Mouse (Mus musculus) bone marrow, adult 2 months (tissue): ENCODE data around the gene Tulp3. TPM values are rescaled to one million over a fixed set of nuclear protein-coding genes. Genes with fewer than 3 reads are reported as not detected.
"Not testable (repeated sequence)": the region's sequence is repeated elsewhere in the genome, so short reads cannot be mapped to it uniquely, and the experiment has no call there.

Experiments used
- H3K27ac ChIP-seq: fragments of 200-500 bp; 2 replicates; pipeline ENCODE4 v1.5.1; 2012; ENCODE audit warnings: low read depth, mild to moderate bottlenecking, control low read depth, inconsistent platforms, low read length; ENCODE audit not compliant: control insufficient read depth, poor library complexity, insufficient read depth
- H3K4me1 ChIP-seq: fragments of 200-500 bp; 2 replicates; pipeline ENCODE4 v1.6.1; 2011; ENCODE audit warnings: low read length; ENCODE audit not compliant: control insufficient read depth, insufficient read depth
- H3K4me3 ChIP-seq: fragments of 200-500 bp; replicated peaks from 2 replicates; pipeline ENCODE3; 2011; ENCODE audit warnings: mild to moderate bottlenecking, low read depth, low read length, control low read depth; ENCODE audit not compliant: control insufficient read depth
- CTCF ChIP-seq: fragments of 200-500 bp; IDR thresholded peaks from 2 replicates; pipeline ENCODE4 v1.5.1; 2011; ENCODE audit warnings: low read length, control low read depth; ENCODE audit not compliant: control insufficient read depth, insufficient read depth
- POLR2A ChIP-seq: fragments of 200-500 bp; IDR thresholded peaks from 2 replicates; pipeline ENCODE4 v1.6.1; 2011; ENCODE audit warnings: low read depth, mild to moderate bottlenecking, control low read depth, low read length, borderline replicate concordance; ENCODE audit not compliant: control insufficient read depth
- WGBS: fragments of 180-500 bp; shearing (Covaris S2); methylation state at CpG from one replicate; pipeline ENCODE4 v1.1.7; 2018; 5-methylcytosine and 5-hydroxymethylcytosine counted together
- polyA plus RNA-seq: library from polyadenylated mRNA; stranded (reverse); fragments of >200 nt; gene quantifications from 2 replicates; pipeline ENCODE4 v1.2.4, GENCODE M21; 2011; ENCODE audit warnings: low replicate concordance; ENCODE audit not compliant: missing spikeins, insufficient read depth, insufficient read length

Tulp3 gene
- polyA plus RNA-seq, 1 experiment, result 7.1 TPM

DNA sequence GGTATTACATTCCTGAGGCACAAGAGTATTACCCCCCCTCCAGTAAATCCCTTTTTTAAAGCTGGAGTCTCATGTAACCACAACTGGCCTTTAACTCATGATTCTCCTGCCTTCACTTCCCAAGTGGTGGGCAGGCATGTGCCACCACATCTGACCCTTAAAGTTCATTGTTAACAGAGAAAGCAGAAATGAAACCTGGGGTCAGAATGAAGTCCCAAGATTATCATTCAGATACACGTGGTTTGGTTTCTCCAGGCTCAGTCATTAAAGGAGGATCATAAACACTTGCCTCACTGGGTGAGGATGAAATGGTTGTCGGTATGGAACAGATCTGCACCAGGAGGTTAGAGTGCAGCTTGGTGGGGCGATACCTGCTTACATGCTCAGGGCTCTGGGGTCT, 25.6 kb upstream of the Tulp3 start:
- Histone ChIP-seq H3K4me3 (no peak overlapping the region), H3K27ac (no peak overlapping the region), H3K4me1 (peaks cover 12% of the 10 kb centered on the region)
- no peak for TF ChIP-seq POLR2A
- TF ChIP-seq CTCF, result no peak
- 42% methylated on average over 3 of the region's 3 CpGs for WGBS

DNA sequence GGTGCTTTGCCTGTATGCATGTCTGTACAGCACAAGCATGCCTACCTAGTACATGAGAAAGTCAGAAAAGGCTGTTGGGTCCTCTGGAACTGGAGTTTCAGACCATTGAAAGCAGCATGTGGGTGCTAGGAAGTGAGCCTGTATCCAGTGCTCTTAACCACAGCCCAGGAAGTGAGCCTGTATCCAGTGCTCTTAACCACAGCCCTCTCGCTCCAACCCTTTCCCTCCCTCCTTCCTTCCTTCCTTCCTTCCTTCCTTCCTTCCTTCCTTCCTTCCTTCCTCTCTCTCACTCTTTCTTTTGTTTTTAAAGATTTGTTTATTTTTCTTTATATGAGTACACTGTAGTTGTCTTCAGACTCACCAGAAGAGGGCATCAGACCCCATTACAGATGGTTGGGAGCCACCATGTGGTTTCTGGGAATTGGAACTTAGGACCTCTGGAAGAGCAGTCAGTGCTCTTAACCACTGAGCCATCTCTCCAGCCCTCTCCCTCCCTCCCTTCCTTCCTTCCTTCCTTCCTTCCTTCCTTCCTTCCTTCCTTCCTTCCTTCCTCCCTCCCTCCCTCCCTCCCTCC, 25.0 kb upstream of the Tulp3 start:
- H3K4me1 ChIP-seq, result peaks cover 12% of the 10 kb centered on the region
- 17% methylated on average over 1 of the region's 1 CpGs for WGBS
- not testable (repeated sequence) for H3K27ac ChIP-seq

DNA sequence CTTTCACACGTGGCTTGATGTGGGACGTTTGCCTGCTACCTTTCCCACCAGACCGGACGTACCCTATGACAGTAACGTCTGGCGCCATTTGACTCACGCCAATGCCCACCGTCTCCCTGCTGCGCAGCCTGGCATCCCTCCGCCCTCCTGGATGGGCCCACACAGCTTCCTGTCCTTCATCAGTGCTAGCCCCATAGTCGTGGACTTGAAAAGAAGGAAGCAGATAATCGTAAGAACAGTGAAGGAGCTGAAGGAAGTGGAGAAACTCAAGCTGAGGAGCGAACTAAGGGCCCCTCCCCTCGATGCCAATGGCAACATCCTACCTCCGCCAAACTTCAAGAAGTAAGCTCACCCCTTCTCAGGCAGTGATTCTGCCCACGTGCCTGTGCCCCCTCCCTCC, 24.0 kb upstream of the Tulp3 start:
- 48% methylated on average over 16 of the region's 16 CpGs for WGBS
- H3K4me1 ChIP-seq, result peaks cover 12% of the 10 kb centered on the region
- no peak overlapping the region for H3K4me3 ChIP-seq
- TF ChIP-seq CTCF, result no peak
- no peak for TF ChIP-seq POLR2A
- H3K27ac ChIP-seq, result no peak overlapping the region

More for the DNA sequence above, 25.0 kb upstream of the Tulp3 start:
- H3K4me3 ChIP-seq, result not testable (repeated sequence)

DNA sequence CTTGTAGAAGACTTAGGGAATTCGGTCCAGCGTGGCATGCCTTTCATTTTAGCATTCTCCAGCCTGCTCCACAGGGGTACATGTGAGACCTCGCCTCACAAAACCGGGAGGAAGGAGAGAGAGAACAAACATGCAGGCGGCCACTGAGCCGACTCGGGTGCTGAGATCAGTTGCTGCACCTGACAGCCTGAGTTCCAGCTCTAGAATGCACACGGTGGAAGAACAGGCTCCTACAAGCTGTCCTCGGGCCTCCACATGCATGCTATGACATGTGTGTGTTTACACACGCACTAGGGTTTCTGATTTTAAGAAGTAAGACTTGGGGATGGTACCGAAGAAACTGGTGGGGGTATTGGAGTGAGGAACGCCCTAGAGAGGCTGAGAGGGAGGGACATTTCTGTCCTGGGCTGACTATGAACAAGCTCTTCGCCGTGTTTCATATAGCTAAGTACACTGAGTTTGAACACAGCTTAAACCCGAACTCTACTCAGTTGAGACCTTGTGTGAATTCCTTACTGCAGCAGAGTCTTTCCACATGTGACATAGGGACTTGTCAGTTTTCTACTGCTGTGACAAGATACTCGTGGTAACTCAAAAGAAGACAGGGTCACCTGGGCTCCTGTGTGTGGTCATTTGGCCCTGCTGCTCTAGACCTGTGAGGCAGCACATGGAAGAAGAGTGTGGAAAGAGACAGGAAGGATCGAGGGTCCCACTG, 20.9 kb upstream of the Tulp3 start:
- Histone ChIP-seq H3K4me1 (peaks cover 8% of the 10 kb centered on the region), H3K27ac (no peak overlapping the region), H3K4me3 (no peak overlapping the region)
- TF ChIP-seq CTCF (no peak), POLR2A (no peak)
- 87% methylated on average over 17 of the region's 17 CpGs for WGBS

DNA sequence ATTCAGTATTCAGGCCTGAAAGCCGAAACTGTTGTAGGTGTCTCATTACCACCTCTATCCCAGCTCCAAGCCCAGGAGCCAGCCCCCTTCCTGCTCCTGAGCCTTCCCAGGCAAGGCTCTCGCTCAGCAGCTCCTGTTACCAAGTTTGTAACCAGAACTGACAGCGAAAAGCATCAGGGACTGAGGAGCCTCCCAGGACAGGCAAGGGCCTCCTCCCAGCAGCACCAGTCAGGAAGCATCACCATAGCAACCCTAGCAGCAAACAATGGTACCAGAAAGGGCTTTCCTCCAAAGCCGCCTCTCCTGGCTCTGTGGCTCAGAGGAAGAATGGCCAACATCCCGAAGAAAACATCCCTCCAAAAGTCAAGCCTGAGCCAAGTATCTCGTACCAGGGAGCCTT, 19.5 kb upstream of the Tulp3 start, which contains the start of the genes Tex52 and Gm44596:
TSS of gene Tex52 (plus strand) at position 265 of the 400 bp plus-strand sequence.
TSS of gene Gm44596 (plus strand) at position 312 of the 400 bp plus-strand sequence.
- no peak within 1 kb of the TSS for H3K4me3 ChIP-seq
- no peak within 1 kb of the TSS for H3K27ac ChIP-seq
- no peak for TF ChIP-seq POLR2A
- TF ChIP-seq CTCF, result no peak
- peaks cover 7% of the 10 kb centered on the region for H3K4me1 ChIP-seq
- 82% methylated on average over 6 of the region's 6 CpGs for WGBS

DNA sequence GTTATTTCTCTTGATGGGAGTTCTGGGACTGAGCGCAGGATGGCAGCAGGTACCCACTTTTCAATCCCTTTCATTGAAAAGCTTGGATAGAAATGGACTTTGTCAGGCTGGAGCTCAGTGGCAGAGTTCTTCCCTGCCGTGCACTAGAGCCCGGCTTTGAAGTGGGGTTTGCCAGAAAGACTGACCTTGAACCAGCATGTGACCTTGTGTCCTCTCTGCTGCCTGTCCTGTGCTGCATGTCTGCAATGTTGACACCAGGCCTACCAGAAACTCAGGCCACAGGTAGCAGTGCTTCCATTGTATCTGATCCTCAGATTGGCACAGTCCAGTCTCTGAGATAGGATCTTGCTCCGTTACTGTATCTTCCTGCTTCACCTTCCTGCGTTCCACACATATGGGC, 14.4 kb upstream of the Tulp3 start:
- TF ChIP-seq POLR2A, result no peak
- TF ChIP-seq CTCF, result no peak
- Histone ChIP-seq H3K27ac (no peak overlapping the region), H3K4me1 (no peaks in the 10 kb centered on the region; the same call in 1 of the 2 replicates), H3K4me3 (no peak overlapping the region)
- 93% methylated on average over 5 of the region's 5 CpGs for WGBS

DNA sequence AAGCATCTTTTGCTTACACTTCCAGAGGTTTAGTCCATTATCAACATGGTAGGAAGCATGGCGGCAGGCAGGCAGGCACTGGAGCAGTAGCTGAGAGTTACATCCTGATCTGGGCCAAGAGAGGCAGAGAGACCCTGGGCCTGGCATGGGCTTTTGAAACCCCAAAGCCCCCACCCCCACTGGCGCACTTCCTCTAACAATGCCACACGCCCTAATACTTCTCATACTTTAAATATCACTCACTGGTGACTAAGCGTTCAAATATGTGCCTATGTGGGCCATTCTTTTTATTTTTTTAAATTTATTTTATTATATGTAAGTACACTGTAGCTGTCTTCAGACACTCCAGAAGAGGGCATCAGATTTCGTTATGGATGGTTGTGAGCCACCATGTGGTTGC, 10.8 kb upstream of the Tulp3 start:
- no peaks in the 10 kb centered on the region; the same call in none of the 2 replicates for H3K4me1 ChIP-seq
- 87% methylated on average over 5 of the region's 5 CpGs for WGBS
- TF ChIP-seq POLR2A (no peak), CTCF (no peak)
- no peak overlapping the region for H3K4me3 ChIP-seq
- H3K27ac ChIP-seq, result no peak overlapping the region

DNA sequence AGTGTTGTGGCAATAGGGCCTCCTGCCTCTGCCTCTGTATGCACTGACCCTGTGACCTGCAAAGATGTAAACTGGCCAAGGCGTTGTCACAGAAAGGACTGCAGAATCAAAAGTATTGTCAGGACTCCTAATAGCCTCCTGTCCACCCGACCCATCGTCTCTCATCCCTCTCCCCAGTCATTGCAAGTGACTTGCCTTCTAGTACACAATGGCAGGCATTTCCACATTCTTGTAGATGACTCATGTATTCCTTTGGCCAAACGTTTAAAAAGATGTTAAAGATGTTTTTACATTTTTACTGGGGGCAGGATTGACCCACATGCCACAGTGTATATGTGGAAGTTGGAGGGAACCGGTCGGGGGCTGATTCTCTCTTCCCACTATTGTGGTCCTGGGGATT, 9.1 kb upstream of the Tulp3 start:
- WGBS, result 73% methylated on average over 6 of the region's 6 CpGs
- TF ChIP-seq CTCF, result no peak
- TF ChIP-seq POLR2A, result no peak
- H3K4me3 ChIP-seq, result no peak overlapping the region
- H3K4me1 ChIP-seq, result no peaks in the 10 kb centered on the region; the same call in none of the 2 replicates
- H3K27ac ChIP-seq, result no peak overlapping the region
